Mouse (Mus musculus): Measurements from ENCODE around the gene Ano6. TPM values are rescaled to one million over a fixed set of nuclear protein-coding genes. Genes with fewer than 3 reads are reported as not detected.

Ano6 gene
- polyA plus RNA-seq, 1 experiment from 2014 or later = 46.4 TPM

DNA sequence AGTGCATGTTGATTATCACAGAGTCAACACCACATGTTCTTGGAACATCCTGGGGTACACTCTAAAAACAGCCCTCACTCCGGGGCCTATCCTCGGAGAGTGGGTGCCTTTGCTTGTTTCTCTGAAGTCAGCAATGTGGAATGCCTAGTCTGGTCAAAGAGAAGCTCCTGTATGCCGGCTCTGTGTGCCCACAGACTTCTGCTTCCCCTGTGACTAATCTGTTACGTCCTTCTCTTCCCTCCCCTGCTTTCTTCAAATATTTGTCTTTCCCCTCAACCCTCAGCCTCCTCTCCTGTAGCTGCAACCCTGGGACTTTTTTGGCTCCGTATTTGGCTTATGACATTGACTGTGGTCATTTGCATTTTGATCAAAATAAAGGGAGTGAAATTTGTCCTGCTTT, 96.7 kb downstream of the Ano6 start:
- no peaks in the 10 kb centered on the region for H3K27me3 ChIP-seq (ENCODE audit: control insufficient read depth, insufficient read depth, low read length)
- peak overlapping the region; percentile 48; the same call in 1 of the 2 replicates for H3K27ac ChIP-seq (ENCODE audit: low read length)
- H3K4me3 ChIP-seq (ENCODE audit: low read depth, low read length) = no peak overlapping the region
- peaks cover 20% of the 10 kb centered on the region for H3K4me1 ChIP-seq (ENCODE audit: control insufficient read depth, insufficient read depth, low read length)
- 0 out of 2 replicates have a peak, but pooled peaks have one; percentile 36 for ATAC-seq (ENCODE audit: insufficient number of reproducible peaks, insufficient read depth, low FRiP score, low read depth)
- no peak overlapping the region for H3K4me2 ChIP-seq (replicated peaks; ENCODE audit: low read depth, low read length)
- H3K9ac ChIP-seq (replicated peaks; ENCODE audit: low read depth, low read length) = no peak overlapping the region
- WGBS = 18% methylated on average over 5 of the region's 5 CpGs
- no peaks in the 10 kb centered on the region for H3K36me3 ChIP-seq (ENCODE audit: control insufficient read depth, insufficient read depth, low read length)
- no peaks in the 10 kb centered on the region; the same call in 1 of the 2 replicates for H3K9me3 ChIP-seq (ENCODE audit: control insufficient read depth, low read depth, low read length)

GRCm38 (mm10) chr15:95888556-95888955, 97.9 kb downstream of the Ano6 start:
- H3K9ac ChIP-seq (replicated peaks; ENCODE audit: low read depth, low read length) = no peak overlapping the region
- no peaks in the 10 kb centered on the region for H3K36me3 ChIP-seq (ENCODE audit: control insufficient read depth, insufficient read depth, low read length)
- no peak for ATAC-seq (ENCODE audit: insufficient number of reproducible peaks, insufficient read depth, low FRiP score, low read depth)
- no peak overlapping the region for H3K27ac ChIP-seq (ENCODE audit: low read length)
- H3K27me3 ChIP-seq (ENCODE audit: control insufficient read depth, insufficient read depth, low read length) = no peaks in the 10 kb centered on the region
- 77% methylated on average over 5 of the region's 5 CpGs for WGBS
- H3K4me2 ChIP-seq (replicated peaks; ENCODE audit: low read depth, low read length) = no peak overlapping the region
- H3K9me3 ChIP-seq (ENCODE audit: control insufficient read depth, low read depth, low read length) = no peaks in the 10 kb centered on the region; the same call in 1 of the 2 replicates
- no peak overlapping the region for H3K4me3 ChIP-seq (ENCODE audit: low read depth, low read length)
- H3K4me1 ChIP-seq (ENCODE audit: control insufficient read depth, insufficient read depth, low read length) = peaks cover 20% of the 10 kb centered on the region

GRCm38 (mm10) chr15:95890368-95890767, 99.7 kb downstream of the Ano6 start:
- WGBS = 84% methylated on average over 5 of the region's 5 CpGs
- Histone ChIP-seq H3K4me3 (ENCODE audit: low read depth, low read length) (no peak overlapping the region), H3K9ac (replicated peaks; ENCODE audit: low read depth, low read length) (no peak overlapping the region), H3K27me3 (ENCODE audit: control insufficient read depth, insufficient read depth, low read length) (no peaks in the 10 kb centered on the region), H3K36me3 (ENCODE audit: control insufficient read depth, insufficient read depth, low read length) (no peaks in the 10 kb centered on the region), H3K4me1 (ENCODE audit: control insufficient read depth, insufficient read depth, low read length) (peaks cover 20% of the 10 kb centered on the region), H3K4me2 (replicated peaks; ENCODE audit: low read depth, low read length) (no peak overlapping the region), H3K9me3 (ENCODE audit: control insufficient read depth, low read depth, low read length) (no peaks in the 10 kb centered on the region; the same call in 1 of the 2 replicates), H3K27ac (ENCODE audit: low read length) (no peak overlapping the region)
- ATAC-seq (ENCODE audit: insufficient number of reproducible peaks, insufficient read depth, low FRiP score, low read depth) = no peak

DNA sequence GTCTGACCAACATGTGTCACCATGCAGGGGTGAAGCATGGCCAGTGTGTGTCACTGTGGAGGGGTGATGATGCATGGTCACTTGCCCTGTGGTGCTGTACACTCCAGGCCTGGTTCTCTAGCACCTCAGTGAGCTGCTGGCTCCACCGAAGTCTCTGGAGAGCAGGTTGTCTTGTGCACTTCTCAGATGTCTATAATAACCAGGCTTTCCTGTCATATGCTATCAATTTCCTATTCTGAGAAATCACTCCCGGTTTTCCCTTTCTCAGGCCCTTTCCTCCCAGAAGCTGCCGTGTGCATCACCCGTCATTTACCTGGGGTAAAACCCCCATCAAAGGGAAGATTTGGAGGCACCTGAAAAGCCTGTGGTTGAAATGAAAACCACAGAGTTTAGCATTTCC, 101.5 kb downstream of the Ano6 start:
- no peak for ATAC-seq (ENCODE audit: insufficient number of reproducible peaks, insufficient read depth, low FRiP score, low read depth)
- Histone ChIP-seq H3K4me2 (replicated peaks; ENCODE audit: low read depth, low read length) (no peak overlapping the region), H3K36me3 (ENCODE audit: control insufficient read depth, insufficient read depth, low read length) (no peaks in the 10 kb centered on the region), H3K4me1 (ENCODE audit: control insufficient read depth, insufficient read depth, low read length) (peaks cover 5% of the 10 kb centered on the region; the same call in 1 of the 2 replicates), H3K4me3 (ENCODE audit: low read depth, low read length) (no peak overlapping the region), H3K9me3 (ENCODE audit: control insufficient read depth, low read depth, low read length) (no peaks in the 10 kb centered on the region; the same call in 1 of the 2 replicates), H3K9ac (replicated peaks; ENCODE audit: low read depth, low read length) (no peak overlapping the region), H3K27me3 (ENCODE audit: control insufficient read depth, insufficient read depth, low read length) (no peaks in the 10 kb centered on the region), H3K27ac (ENCODE audit: low read length) (no peak overlapping the region)
- WGBS = 81% methylated on average over 4 of the region's 4 CpGs

GRCm38 (mm10) chr15:95892929-95893328, 102.3 kb downstream of the Ano6 start:
- no peaks in the 10 kb centered on the region; the same call in 1 of the 2 replicates for H3K9me3 ChIP-seq (ENCODE audit: control insufficient read depth, low read depth, low read length)
- ATAC-seq (ENCODE audit: insufficient number of reproducible peaks, insufficient read depth, low FRiP score, low read depth) = no peak
- H3K36me3 ChIP-seq (ENCODE audit: control insufficient read depth, insufficient read depth, low read length) = no peaks in the 10 kb centered on the region
- H3K27ac ChIP-seq (ENCODE audit: low read length) = no peak overlapping the region
- H3K27me3 ChIP-seq (ENCODE audit: control insufficient read depth, insufficient read depth, low read length) = no peaks in the 10 kb centered on the region
- 82% methylated on average over 10 of the region's 10 CpGs for WGBS
- H3K4me3 ChIP-seq (ENCODE audit: low read depth, low read length) = no peak overlapping the region
- no peaks in the 10 kb centered on the region for H3K4me1 ChIP-seq (ENCODE audit: control insufficient read depth, insufficient read depth, low read length)
- no peak overlapping the region for H3K4me2 ChIP-seq (replicated peaks; ENCODE audit: low read depth, low read length)
- H3K9ac ChIP-seq (replicated peaks; ENCODE audit: low read depth, low read length) = no peak overlapping the region

DNA sequence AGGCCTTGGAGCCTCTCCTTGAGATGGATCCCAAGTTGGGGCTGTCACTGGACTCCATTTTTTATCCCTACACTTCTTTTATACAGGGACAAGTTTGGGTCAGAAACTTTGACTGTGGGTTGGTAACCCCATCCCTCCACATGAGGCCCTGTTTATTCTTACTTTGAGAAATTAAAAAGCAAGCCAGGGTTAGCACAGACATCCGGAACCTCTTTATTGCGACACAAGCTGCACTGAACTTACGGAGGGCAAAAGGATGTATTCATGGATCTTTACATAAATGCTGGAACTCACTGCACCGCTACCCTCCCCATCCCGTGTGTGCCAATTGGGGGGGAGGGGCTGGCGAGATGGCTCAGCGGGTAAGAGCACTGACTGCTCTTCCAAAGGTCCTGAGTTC, 105.1 kb downstream of the Ano6 start:
- Histone ChIP-seq H3K9ac (replicated peaks; ENCODE audit: low read depth, low read length) (no peak overlapping the region), H3K4me1 (ENCODE audit: control insufficient read depth, insufficient read depth, low read length) (no peaks in the 10 kb centered on the region), H3K27ac (ENCODE audit: low read length) (no peak overlapping the region), H3K4me3 (ENCODE audit: low read depth, low read length) (no peak overlapping the region), H3K36me3 (ENCODE audit: control insufficient read depth, insufficient read depth, low read length) (no peaks in the 10 kb centered on the region), H3K4me2 (replicated peaks; ENCODE audit: low read depth, low read length) (no peak overlapping the region), H3K9me3 (ENCODE audit: control insufficient read depth, low read depth, low read length) (no peaks in the 10 kb centered on the region), H3K27me3 (ENCODE audit: control insufficient read depth, insufficient read depth, low read length) (no peaks in the 10 kb centered on the region)
- ATAC-seq (ENCODE audit: insufficient number of reproducible peaks, insufficient read depth, low FRiP score, low read depth) = no peak
- 92% methylated on average over 7 of the region's 7 CpGs for WGBS

DNA sequence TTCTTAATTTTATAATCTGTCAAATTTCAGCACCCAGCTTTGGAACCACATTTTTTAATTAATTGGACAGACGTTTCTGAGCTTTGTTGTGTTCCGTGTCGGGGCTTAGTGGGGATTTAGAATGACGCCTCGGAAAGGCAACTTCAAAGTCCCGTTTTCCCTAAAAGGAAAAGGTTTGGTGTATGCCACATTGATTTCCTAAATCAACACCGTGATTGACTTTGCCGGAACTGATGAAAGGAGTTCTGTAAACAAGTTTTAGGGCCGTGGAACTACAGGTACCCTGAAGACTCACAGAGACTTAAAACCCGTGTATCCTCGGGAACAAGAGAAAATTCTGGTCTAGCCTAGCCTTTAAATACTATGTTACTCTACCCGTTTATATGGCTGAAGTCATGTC, 107.0 kb downstream of the Ano6 start:
- WGBS = 54% methylated on average over 12 of the region's 12 CpGs

GRCm38 (mm10) chr15:95898438-95898837, 107.8 kb downstream of the Ano6 start:
- 0 out of 2 replicates have a peak, but pooled peaks cover under 1% of the 10 kb centered on the region for H3K4me1 ChIP-seq (ENCODE audit: control insufficient read depth, insufficient read depth, low read length)
- H3K36me3 ChIP-seq (ENCODE audit: control insufficient read depth, insufficient read depth, low read length) = no peaks in the 10 kb centered on the region
- ATAC-seq (ENCODE audit: insufficient number of reproducible peaks, insufficient read depth, low FRiP score, low read depth) = no peak
- WGBS = 92% methylated on average over 6 of the region's 6 CpGs
- H3K9me3 ChIP-seq (ENCODE audit: control insufficient read depth, low read depth, low read length) = no peaks in the 10 kb centered on the region
- no peak overlapping the region for H3K27ac ChIP-seq (ENCODE audit: low read length)
- no peak overlapping the region for H3K4me2 ChIP-seq (replicated peaks; ENCODE audit: low read depth, low read length)
- no peak overlapping the region for H3K4me3 ChIP-seq (ENCODE audit: low read depth, low read length)
- H3K9ac ChIP-seq (replicated peaks; ENCODE audit: low read depth, low read length) = no peak overlapping the region
- H3K27me3 ChIP-seq (ENCODE audit: control insufficient read depth, insufficient read depth, low read length) = no peaks in the 10 kb centered on the region

More for the DNA sequence above, 107.0 kb downstream of the Ano6 start:
- H3K4me2 ChIP-seq (replicated peaks; ENCODE audit: low read depth, low read length) = no peak overlapping the region
- H3K9me3 ChIP-seq (ENCODE audit: control insufficient read depth, low read depth, low read length) = no peaks in the 10 kb centered on the region
- no peak overlapping the region for H3K27ac ChIP-seq (ENCODE audit: low read length)
- no peak for ATAC-seq (ENCODE audit: insufficient number of reproducible peaks, insufficient read depth, low FRiP score, low read depth)
- no peaks in the 10 kb centered on the region for H3K27me3 ChIP-seq (ENCODE audit: control insufficient read depth, insufficient read depth, low read length)
- H3K36me3 ChIP-seq (ENCODE audit: control insufficient read depth, insufficient read depth, low read length) = no peaks in the 10 kb centered on the region
- no peak overlapping the region for H3K4me3 ChIP-seq (ENCODE audit: low read depth, low read length)
- no peaks in the 10 kb centered on the region for H3K4me1 ChIP-seq (ENCODE audit: control insufficient read depth, insufficient read depth, low read length)
- no peak overlapping the region for H3K9ac ChIP-seq (replicated peaks; ENCODE audit: low read depth, low read length)

DNA sequence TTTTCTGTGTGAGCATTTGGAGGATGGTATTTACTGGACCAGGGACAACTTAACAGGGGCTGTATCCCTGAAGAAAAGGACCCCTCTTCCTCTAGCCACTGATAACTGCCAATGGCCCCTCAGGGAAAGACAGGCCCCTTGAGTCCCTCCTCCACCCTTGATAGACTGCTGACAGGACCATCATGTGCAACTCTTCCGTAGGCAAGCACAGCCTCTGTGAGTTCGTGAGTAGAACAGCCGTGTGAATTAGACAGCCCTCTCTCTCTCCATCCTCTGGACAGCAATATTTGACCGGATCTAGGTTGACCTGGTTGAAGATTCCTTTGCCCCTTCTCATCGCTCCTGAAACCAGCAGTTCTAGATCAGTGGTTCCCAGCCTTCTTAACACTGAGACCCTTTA, 111.8 kb downstream of the Ano6 start:
- no peaks in the 10 kb centered on the region for H3K27me3 ChIP-seq (ENCODE audit: control insufficient read depth, insufficient read depth, low read length)
- WGBS = 89% methylated on average over 5 of the region's 5 CpGs
- no peak for ATAC-seq (ENCODE audit: insufficient number of reproducible peaks, insufficient read depth, low FRiP score, low read depth)
- H3K4me1 ChIP-seq (ENCODE audit: control insufficient read depth, insufficient read depth, low read length) = peaks cover 11% of the 10 kb centered on the region; the same call in 1 of the 2 replicates
- no peaks in the 10 kb centered on the region for H3K9me3 ChIP-seq (ENCODE audit: control insufficient read depth, low read depth, low read length)
- H3K27ac ChIP-seq (ENCODE audit: low read length) = no peak overlapping the region
- H3K4me2 ChIP-seq (replicated peaks; ENCODE audit: low read depth, low read length) = no peak overlapping the region
- H3K36me3 ChIP-seq (ENCODE audit: control insufficient read depth, insufficient read depth, low read length) = no peaks in the 10 kb centered on the region
- no peak overlapping the region for H3K9ac ChIP-seq (replicated peaks; ENCODE audit: low read depth, low read length)
- H3K4me3 ChIP-seq (ENCODE audit: low read depth, low read length) = no peak overlapping the region

All from stomach, embryonic 14.5 days (tissue).